Mouse (Mus musculus) G1E (cell line): ENCODE data around the gene Frmd8.

Source experiments
- CTCF ChIP-seq: IDR thresholded peaks from 2 replicates; pipeline ENCODE4 v1.5.1; 2012; ENCODE audit warnings: low read depth, low read length, inconsistent platforms, mixed read lengths
- GATA1 ChIP-seq: IDR thresholded peaks from 2 replicates; pipeline ENCODE4 v1.6.1; 2012; ENCODE audit warnings: borderline replicate concordance, low read length, inconsistent platforms, mixed read lengths
- GATA2 ChIP-seq: IDR thresholded peaks from 2 replicates; pipeline ENCODE4 v1.6.1; 2012; ENCODE audit warnings: low read depth, low read length, inconsistent platforms, borderline replicate concordance
- POLR2AphosphoS5 ChIP-seq: IDR thresholded peaks from 2 replicates; pipeline ENCODE4 v1.6.1; 2012; ENCODE audit warnings: low read depth, low read length, inconsistent platforms; ENCODE audit not compliant: insufficient replicate concordance
- TAL1 ChIP-seq: conservative IDR thresholded peaks from 2 replicates; pipeline ENCODE4 v1.6.1; 2012; ENCODE audit warnings: low read depth, low read length, inconsistent platforms, mixed read lengths

GRCm38 (mm10) chr19:5821847-5822173 is 53.3 kb downstream of the Frmd8 start:
- TF ChIP-seq CTCF, result no peak
- no peak for TF ChIP-seq GATA1
- TF ChIP-seq TAL1, result no peak
- no peak for TF ChIP-seq GATA2
- no peak for TF ChIP-seq POLR2AphosphoS5
